Mouse (Mus musculus) intestine, postnatal 0 days (tissue): ENCODE results near the gene Plxna3. TPM values are rescaled to one million over a fixed set of nuclear protein-coding genes. Genes with fewer than 3 reads are reported as not detected.

Source experiments
- ATAC-seq: fragments of 200-750 bp; cut with Nextera tagmentation; 2 replicates; pipeline ENCODE4 v1.8.0; 2017; ENCODE audit warnings: mild to moderate bottlenecking, moderate TSS enrichment, moderate library complexity
- H3K27ac ChIP-seq: fragments of 300-500 bp; sonication (generic); 2 replicates; pipeline ENCODE4 v1.5.1; 2014; ENCODE audit warnings: mild to moderate bottlenecking, low read depth, low read length, moderate library complexity
- H3K27me3 ChIP-seq: fragments of 300-500 bp; sonication (generic); replicated peaks from 2 replicates; pipeline ENCODE4 v1.6.1; 2014; ENCODE audit warnings: low read length, mixed read lengths; ENCODE audit not compliant: control insufficient read depth, insufficient read depth
- H3K36me3 ChIP-seq: fragments of 300-500 bp; sonication (generic); 2 replicates; pipeline ENCODE4 v1.6.1; 2014; ENCODE audit warnings: mild to moderate bottlenecking, moderate library complexity; ENCODE audit not compliant: control insufficient read depth, insufficient read depth
- H3K4me1 ChIP-seq: fragments of 300-500 bp; sonication (generic); replicated peaks from 2 replicates; pipeline ENCODE4 v1.6.1; 2014; ENCODE audit warnings: antibody characterized with exemption, low read length, mixed read lengths; ENCODE audit not compliant: control insufficient read depth, insufficient read depth
- H3K4me2 ChIP-seq: fragments of 300-500 bp; sonication (generic); replicated peaks from 2 replicates; pipeline ENCODE4 v1.6.1; 2014; ENCODE audit warnings: low read depth, mild to moderate bottlenecking, moderate library complexity
- H3K4me3 ChIP-seq: fragments of 300-500 bp; sonication (generic); 2 replicates; pipeline ENCODE4 v1.5.1; 2014; ENCODE audit warnings: low read depth, low read length
- H3K9ac ChIP-seq: fragments of 300-500 bp; sonication (generic); 2 replicates; pipeline ENCODE4 v1.6.1; 2014; ENCODE audit warnings: mild to moderate bottlenecking, low read depth, low read length
- H3K9me3 ChIP-seq: fragments of 300-500 bp; sonication (generic); 2 replicates; pipeline ENCODE4 v1.6.1; 2016; ENCODE audit warnings: mixed run types; ENCODE audit not compliant: control insufficient read depth
- CTCF ChIP-seq: sonication (generic); IDR thresholded peaks from 2 replicates; pipeline ENCODE4 v1.5.1; 2016; ENCODE audit warnings: low read depth, mild to moderate bottlenecking, control low read depth, antibody characterized with exemption, moderate library complexity
- WGBS: fragments of 180-500 bp; shearing (Covaris S2); extraction: QIAGEN DNeasy Blood & Tissue Kit; methylation state at CpG from one replicate; pipeline ENCODE4 v1.1.7; 2014; 5-methylcytosine and 5-hydroxymethylcytosine counted together
- microRNA-seq: library from miRNA; unstranded; fragments of <30 nt; microRNA quantifications from one replicate; pipeline ENCODE4, GENCODE M21; 2016
- polyA plus RNA-seq: library from polyadenylated mRNA; unstranded; fragments of >200 nt; fragmentation: Nextera tagmentation; extraction: Ambion mirVana; gene quantifications from 2 replicates; pipeline ENCODE4 v1.2.1, GENCODE M21; 2015

Plxna3 gene
- polyA plus RNA-seq, 1 experiment from 2014 or later, result 0.93 TPM

DNA sequence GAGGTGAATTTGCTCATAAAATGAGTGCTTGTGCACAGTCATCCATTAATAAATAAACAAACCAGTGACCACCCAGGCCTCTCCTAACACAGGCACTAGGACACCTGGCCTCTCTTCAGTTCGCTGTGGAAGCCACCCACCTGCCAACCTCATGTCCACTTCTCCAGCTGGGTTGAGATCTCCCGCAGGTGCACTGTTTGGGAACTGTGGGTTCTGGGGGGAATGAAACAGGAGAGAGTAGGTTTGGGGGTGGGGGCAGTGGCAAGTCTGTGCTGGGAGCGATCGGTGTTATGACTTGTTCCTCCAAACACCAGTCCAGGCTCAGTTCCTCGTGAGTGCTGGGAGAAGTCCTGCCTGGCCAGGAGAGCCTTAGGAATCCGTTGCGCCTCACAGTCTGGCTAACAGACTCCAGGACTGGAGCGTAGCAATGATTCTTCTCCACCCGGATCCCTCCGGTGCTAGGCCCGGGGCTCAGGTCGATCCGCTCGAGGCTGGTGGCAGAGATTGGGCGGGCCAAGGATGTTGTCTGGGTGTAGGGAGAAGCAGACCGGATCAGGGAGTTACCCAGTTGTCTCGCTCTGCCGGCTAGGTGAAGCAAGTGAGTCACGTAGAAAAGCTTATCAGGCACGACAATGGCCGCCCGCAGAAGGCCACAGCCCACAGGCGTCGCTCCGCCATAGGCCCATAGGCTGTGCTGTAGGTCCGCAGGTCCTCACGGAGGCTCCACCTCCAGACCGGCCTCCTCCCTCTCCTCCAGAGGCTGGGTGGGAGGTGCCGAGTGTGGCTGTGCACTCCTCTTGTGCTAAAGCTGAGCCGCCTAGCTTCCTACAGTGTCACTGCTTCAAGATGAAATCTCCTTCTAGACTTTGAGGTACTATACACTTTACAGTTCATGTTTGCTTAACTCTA, 63.9 kb downstream of the Plxna3 start, which contains the start of the genes Fam3a and Ikbkg:
Gene Fam3a (minus strand): TSS at position 738 of the 909 bp plus-strand sequence.
Gene Ikbkg (plus strand): TSS at position 756 of the 909 bp plus-strand sequence.
- Histone ChIP-seq H3K4me3 (peak within 1 kb of the TSS; percentile 46), H3K27ac (peak within 1 kb of the TSS; percentile 86), H3K9ac (peak within 1 kb of the TSS; percentile 78), H3K4me1 (no peaks in the 10 kb centered on the region), H3K36me3 (0 out of 2 replicates have a peak, but pooled peaks cover 2% of the 10 kb centered on the region), H3K9me3 (no peaks in the 10 kb centered on the region), H3K4me2 (peak within 1 kb of the TSS; percentile 66), H3K27me3 (no peaks in the 10 kb centered on the region)
- 17% methylated on average over 29 of the region's 30 CpGs for WGBS
- ATAC-seq, result peak; percentile 99
- peak; percentile 80 for TF ChIP-seq CTCF

Small RNAs within 50 kb of the gene (microRNA-seq; reads per million reads assigned to microRNA genes)
- gene Mir7092, result not detected

Other genes starting within 250 kb of the Plxna3 start
- gene Opn1mw, start 201.6 kb upstream of the Plxna3 start, polyA plus RNA-seq, result not detected in 2 replicates
- 7.9 and 8.5 TPM in 2 replicates for gene Mecp2, start 193.7 kb upstream of the Plxna3 start, polyA plus RNA-seq
- gene Tex28, start 161.2 kb upstream of the Plxna3 start, polyA plus RNA-seq, result not detected in 2 replicates
- not detected in 2 replicates for gene Tktl1, start 151.8 kb upstream of the Plxna3 start, polyA plus RNA-seq
- 155 and 170 TPM in 2 replicates for gene Flna, start 79.2 kb upstream of the Plxna3 start, polyA plus RNA-seq
- 13.8 and 14.6 TPM in 2 replicates for gene Emd, start 74.4 kb upstream of the Plxna3 start, polyA plus RNA-seq
- 485 and 521 TPM in 2 replicates for gene Rpl10, start 58.3 kb upstream of the Plxna3 start, polyA plus RNA-seq
- gene Taz, start 47.2 kb upstream of the Plxna3 start, polyA plus RNA-seq, result 64.0 and 64.8 TPM in 2 replicates
- gene Dnase1l1, start 46.7 kb upstream of the Plxna3 start, polyA plus RNA-seq, result 24.7 and 26.2 TPM in 2 replicates
- gene Atp6ap1, start 32.0 kb upstream of the Plxna3 start, polyA plus RNA-seq, result 111 and 115 TPM in 2 replicates
- 63.9 and 72.4 TPM in 2 replicates for gene Gdi1, start 24.1 kb upstream of the Plxna3 start, polyA plus RNA-seq
- gene Fam50a, start 16.0 kb upstream of the Plxna3 start, polyA plus RNA-seq, result 35.6 and 42.9 TPM in 2 replicates
- gene Lage3, start 24.6 kb downstream of the Plxna3 start, polyA plus RNA-seq, result 58.3 and 62.2 TPM in 2 replicates
- gene Ubl4a, start 44.2 kb downstream of the Plxna3 start, polyA plus RNA-seq, result 77.4 and 78.1 TPM in 2 replicates
- 16.9 and 18.3 TPM in 2 replicates for gene Slc10a3, start 44.3 kb downstream of the Plxna3 start, polyA plus RNA-seq
- gene Fam3a, start 64.2 kb downstream of the Plxna3 start, polyA plus RNA-seq, result 20.9 and 22.0 TPM in 2 replicates
- gene Ikbkg, start 64.2 kb downstream of the Plxna3 start, polyA plus RNA-seq, result 12.0 and 12.7 TPM in 2 replicates
- 13.6 and 14.5 TPM in 2 replicates for gene G6pdx, start 100.1 kb downstream of the Plxna3 start, polyA plus RNA-seq
- gene Gm6880, start 152.3 kb downstream of the Plxna3 start, polyA plus RNA-seq, result not detected in 2 replicates
- not detected in 2 replicates for gene Olfr1326-ps1, start 245.8 kb downstream of the Plxna3 start, polyA plus RNA-seq